Mouse (Mus musculus) E14TG2a.4 (cell line): ENCODE measurements around the gene Pccb.

Experiments
- CTCF ChIP-seq: conservative IDR thresholded peaks from 2 replicates; pipeline ENCODE4 v1.5.1; 2014; ENCODE audit warnings: low read length
- NANOG ChIP-seq: IDR thresholded peaks from 2 replicates; pipeline ENCODE4 v1.6.1; 2014; ENCODE audit warnings: borderline replicate concordance, low read length, mixed read lengths
- POU5F1 ChIP-seq: IDR thresholded peaks from 2 replicates; pipeline ENCODE4 v1.6.1; 2014; ENCODE audit warnings: low read length, borderline replicate concordance

DNA sequence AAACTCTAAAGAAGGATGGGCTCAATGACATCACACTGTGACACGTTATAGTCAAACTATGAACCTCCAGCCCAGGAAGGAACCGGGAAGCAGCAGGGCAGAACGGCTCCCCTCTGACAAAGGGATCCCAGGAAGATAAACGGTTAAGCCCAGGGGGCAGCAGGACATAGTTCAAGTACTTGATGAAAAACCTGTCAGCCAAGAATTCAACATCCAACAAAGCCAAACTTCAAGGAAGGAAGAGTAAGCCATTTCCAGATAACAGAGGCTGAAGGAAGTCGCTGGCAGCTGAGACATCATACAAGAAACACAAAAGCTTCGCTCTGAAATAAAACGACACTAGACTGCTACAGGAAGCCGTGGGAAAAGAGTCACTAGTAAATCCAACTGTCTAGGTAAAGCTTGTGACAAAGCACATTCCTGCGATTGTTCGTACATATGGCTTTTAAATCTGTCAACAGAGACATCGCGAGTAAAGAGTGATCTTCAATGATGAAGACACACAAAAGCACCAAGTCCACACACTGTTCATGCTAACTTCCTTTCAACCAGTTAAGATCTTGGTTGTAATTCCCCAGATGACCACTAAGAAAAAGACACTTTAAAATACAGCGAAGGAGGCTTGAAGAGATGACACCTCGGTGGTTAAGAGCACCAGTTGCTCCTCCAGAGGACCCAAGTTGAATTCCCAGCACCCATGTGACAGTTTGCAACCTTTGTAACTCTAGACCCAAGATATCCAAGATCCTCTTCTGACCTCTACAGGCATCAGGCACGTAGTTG is 16.8 kb downstream of the Pccb start:
- TF ChIP-seq CTCF (peak; percentile 19; the same call in 1 of the 2 replicates), POU5F1 (no peak), NANOG (no peak)
